Mouse (Mus musculus): ENCODE data around the gene Slco1a6.

Gene Slco1a6

GRCm38 (mm10) chr6:142040306-142041175 is 167.8 kb downstream of the Slco1a6 start:
- in situ Hi-C loops (cut with MboI), result no loop called here

DNA sequence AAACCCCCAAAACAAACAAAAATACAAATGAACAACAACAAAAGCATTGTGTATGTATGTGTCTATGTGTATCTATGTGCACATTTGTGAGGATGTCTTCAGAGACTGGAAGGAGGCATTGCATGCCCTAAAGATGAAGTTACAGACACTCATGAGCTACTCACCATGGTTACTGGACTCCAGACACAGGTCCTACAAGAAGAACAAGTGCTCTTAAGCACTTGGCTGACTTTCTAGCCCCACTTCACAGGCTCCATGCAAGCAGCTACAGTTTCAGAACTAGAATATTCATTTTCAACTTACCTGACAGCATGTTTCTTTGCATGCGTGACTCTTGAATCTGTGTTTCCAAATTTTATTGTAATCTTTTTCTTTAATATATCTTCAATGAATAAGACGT is 172.6 kb downstream of the Slco1a6 start:
- in situ Hi-C loops (cut with MboI), result no loop called here

All from mature B cell (primary cell).